ENCODE assay signal across 8 mouse cellular contexts in the genomic region with DNA sequence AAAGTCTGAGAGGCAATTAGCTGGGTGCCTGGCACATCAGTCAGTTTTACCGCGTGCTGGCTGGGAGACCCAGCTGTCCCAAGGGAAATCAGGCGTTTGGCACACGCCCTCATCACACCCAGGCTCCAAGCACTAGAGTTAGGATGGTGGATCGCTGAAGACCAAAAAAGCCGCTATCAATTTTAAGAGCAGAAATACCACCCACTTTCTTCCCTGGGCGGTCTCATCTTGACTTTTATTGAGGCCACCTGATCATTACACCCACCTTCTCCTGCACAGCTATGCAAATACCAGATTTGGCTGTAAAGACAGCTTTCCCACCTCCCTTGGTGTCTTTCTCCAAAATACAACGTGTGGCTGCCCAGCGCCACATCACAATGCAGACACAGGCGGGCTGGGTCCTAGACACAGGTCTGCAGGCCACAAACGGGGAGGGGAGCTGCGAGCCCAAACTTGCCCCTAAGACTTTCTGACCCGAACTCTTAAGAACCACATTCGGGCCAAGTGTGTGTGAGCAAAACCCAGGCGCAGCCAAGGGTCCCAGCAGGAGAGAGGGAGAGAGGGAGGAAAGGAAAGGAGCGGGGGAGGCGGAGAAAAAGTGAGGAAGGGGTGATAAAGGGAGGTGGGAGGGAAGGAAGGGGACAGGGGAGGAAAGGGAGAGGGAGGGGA. TPM values are rescaled to one million over a fixed set of nuclear protein-coding genes. Genes with fewer than 3 reads are reported as not detected.
DNase-seq lines count a peak whose midpoint lies in the region; ATAC-seq and TF ChIP-seq lines count a peak whose summit lies in the region.

No protein-coding gene starts in this region.

- TF ChIP-seq EP300 in stomach, postnatal 0 days (optimal IDR thresholded peaks at IDR 0.05) = no peak

- H3K9ac ChIP-seq in liver, embryonic 13.5 days = peak overlapping the region; percentile 73; the same call in 1 of the 2 replicates
- H3K9ac ChIP-seq in stomach, postnatal 0 days (ENCODE audit: low read length) = no peak overlapping the region

- DNase-seq in left cerebral cortex, adult 2 months (ENCODE audit: extremely low spot score in 1 of 2, low spot score in 2 of 2) = peak in 1 of 2 experiments; percentile 39
- no peak for DNase-seq in left cerebral cortex, postnatal 10 days (ENCODE audit: extremely low spot score in 1 of 2, low spot score in 2 of 2)
- peak; percentile 70 for DNase-seq in brain, adult 2 months (ENCODE audit: low read depth, low spot score)
- no peak for DNase-seq in forebrain, embryonic 10.5 days (ENCODE audit: extremely low spot score, low spot score)
- DNase-seq in liver, embryonic 13.5 days = no peak
- DNase-seq in stomach, postnatal 0 days (ENCODE audit: low spot score) = no peak
- no peak for DNase-seq in kidney, postnatal 14 days
- DNase-seq in adrenal gland, adult 8-10 months = no peak

- 8% methylated on average over 17 of the region's 17 CpGs for WGBS in forebrain, embryonic 10.5 days
- WGBS in liver, embryonic 13.5 days (ENCODE audit: insufficient replicate concordance) = 44% methylated on average over 17 of the region's 17 CpGs
- WGBS in stomach, postnatal 0 days = 33% methylated on average over 17 of the region's 17 CpGs

- no peak for TF ChIP-seq CTCF in left cerebral cortex, adult 2 months (IDR thresholded peaks at IDR 0.05)
- TF ChIP-seq CTCF in stomach, postnatal 0 days (IDR thresholded peaks at IDR 0.05; ENCODE audit: low read depth) = no peak

- peaks cover 21% of the 10 kb centered on the region for H3K4me1 ChIP-seq in forebrain, embryonic 10.5 days
- H3K4me1 ChIP-seq in liver, embryonic 13.5 days (replicated peaks) = peaks cover 20% of the 10 kb centered on the region
- 0 out of 2 replicates have a peak, but pooled peaks cover 3% of the 10 kb centered on the region for H3K4me1 ChIP-seq in stomach, postnatal 0 days (replicated peaks; ENCODE audit: control insufficient read depth, insufficient read depth)

- H3K9me3 ChIP-seq in forebrain, embryonic 10.5 days = no peaks in the 10 kb centered on the region
- H3K9me3 ChIP-seq in liver, embryonic 13.5 days (replicated peaks) = no peaks in the 10 kb centered on the region; the same call in 1 of the 2 replicates
- H3K9me3 ChIP-seq in stomach, postnatal 0 days (ENCODE audit: control insufficient read depth, low read length) = no peaks in the 10 kb centered on the region

- H3K27ac ChIP-seq in left cerebral cortex, adult 2 months = peak overlapping the region; percentile 74
- peak overlapping the region; percentile 84 for H3K27ac ChIP-seq in forebrain, embryonic 10.5 days
- no peak overlapping the region for H3K27ac ChIP-seq in liver, embryonic 13.5 days
- H3K27ac ChIP-seq in stomach, postnatal 0 days (replicated peaks) = no peak overlapping the region

- H3K4me3 ChIP-seq in left cerebral cortex, adult 2 months = peak overlapping the region; percentile 53
- peak overlapping the region; percentile 63 for H3K4me3 ChIP-seq in forebrain, embryonic 10.5 days
- H3K4me3 ChIP-seq in liver, embryonic 13.5 days (replicated peaks) = peak overlapping the region; percentile 59
- H3K4me3 ChIP-seq in stomach, postnatal 0 days (ENCODE audit: low read depth, low read length) = peak overlapping the region; percentile 50

- ATAC-seq in liver, embryonic 13.5 days (ENCODE audit: low read depth) = no peak
- no peak for ATAC-seq in stomach, postnatal 0 days (ENCODE audit: low FRiP score, low TSS enrichment)

- peak overlapping the region; percentile 84 for H3K4me2 ChIP-seq in liver, embryonic 13.5 days
- H3K4me2 ChIP-seq in stomach, postnatal 0 days (replicated peaks; ENCODE audit: low read depth) = peak overlapping the region; percentile 79

- peaks cover 30% of the 10 kb centered on the region for H3K27me3 ChIP-seq in forebrain, embryonic 10.5 days (ENCODE audit: poor library complexity, severe bottlenecking)
- H3K27me3 ChIP-seq in liver, embryonic 13.5 days = peaks cover 8% of the 10 kb centered on the region
- no peaks in the 10 kb centered on the region for H3K27me3 ChIP-seq in stomach, postnatal 0 days (ENCODE audit: control insufficient read depth, insufficient read depth, low read length)

- H3K36me3 ChIP-seq in forebrain, embryonic 10.5 days (replicated peaks) = no peaks in the 10 kb centered on the region
- no peaks in the 10 kb centered on the region for H3K36me3 ChIP-seq in liver, embryonic 13.5 days
- no peaks in the 10 kb centered on the region for H3K36me3 ChIP-seq in stomach, postnatal 0 days (ENCODE audit: control insufficient read depth, insufficient read depth, low read length)

- intact Hi-C loops in left cerebral cortex, adult 2 months (cut with DNase I) = loop anchor here (2.0 kb wide), 1 partner anchor 48 kb away; no protein-coding TSS in a partner anchor
- intact Hi-C loops in left cerebral cortex, postnatal 10 days (cut with DNase I) = no loop called here

RNA-seq across cellular contexts. Expression of gene Gm42791, which starts 19.8 kb away (rescaled TPM):
- total RNA-seq in left cerebral cortex, adult 2 months (2021) = 10 to 100 TPM; 34.0 to 39.1 TPM
- 10 to 100 TPM in 1 of 2 experiments, 1 to 10 TPM in 1; 6.0 to 18.1 TPM for total RNA-seq in left cerebral cortex, postnatal 10 days (2021)
- 1.2 and 2.5 TPM in 2 replicates for polyA plus RNA-seq in forebrain, embryonic 10.5 days (2016; fragmentation: Nextera tagmentation; extraction: Ambion mirVana)
- 0.32 and 0.86 TPM in 2 replicates for polyA plus RNA-seq in liver, embryonic 13.5 days (2015; fragmentation: Nextera tagmentation; extraction: Ambion mirVana)
- 0.99 TPM in 1 of 2 replicates, not detected in the other for polyA plus RNA-seq in stomach, postnatal 0 days (2015; fragmentation: Nextera tagmentation; extraction: Ambion mirVana)
- 1 to 10 TPM; 1.7 to 6.9 (median 5.2) TPM for total RNA-seq in adrenal gland, adult 8-10 months (2022)

Comparison
In these comparisons a context has a peak if more than half of its experiments do, and no peak if none do; other contexts are left out.
1. H3K27ac ChIP-seq: peak in left cerebral cortex, adult 2 months (single experiment) and forebrain, embryonic 10.5 days (single experiment); none in liver, embryonic 13.5 days (single experiment) and stomach, postnatal 0 days (single experiment).
2. Peak in every context shown above with its lines, with median percentiles within 50 percentile points of each other: H3K4me3 ChIP-seq.